Mouse (Mus musculus): ENCODE measurements around the gene Syce2. TPM values are rescaled to one million over a fixed set of nuclear protein-coding genes. Genes with fewer than 3 reads are reported as not detected.

Syce2 gene
- polyA plus RNA-seq, 1 experiment from 2014 or later = 72.1 TPM

DNA sequence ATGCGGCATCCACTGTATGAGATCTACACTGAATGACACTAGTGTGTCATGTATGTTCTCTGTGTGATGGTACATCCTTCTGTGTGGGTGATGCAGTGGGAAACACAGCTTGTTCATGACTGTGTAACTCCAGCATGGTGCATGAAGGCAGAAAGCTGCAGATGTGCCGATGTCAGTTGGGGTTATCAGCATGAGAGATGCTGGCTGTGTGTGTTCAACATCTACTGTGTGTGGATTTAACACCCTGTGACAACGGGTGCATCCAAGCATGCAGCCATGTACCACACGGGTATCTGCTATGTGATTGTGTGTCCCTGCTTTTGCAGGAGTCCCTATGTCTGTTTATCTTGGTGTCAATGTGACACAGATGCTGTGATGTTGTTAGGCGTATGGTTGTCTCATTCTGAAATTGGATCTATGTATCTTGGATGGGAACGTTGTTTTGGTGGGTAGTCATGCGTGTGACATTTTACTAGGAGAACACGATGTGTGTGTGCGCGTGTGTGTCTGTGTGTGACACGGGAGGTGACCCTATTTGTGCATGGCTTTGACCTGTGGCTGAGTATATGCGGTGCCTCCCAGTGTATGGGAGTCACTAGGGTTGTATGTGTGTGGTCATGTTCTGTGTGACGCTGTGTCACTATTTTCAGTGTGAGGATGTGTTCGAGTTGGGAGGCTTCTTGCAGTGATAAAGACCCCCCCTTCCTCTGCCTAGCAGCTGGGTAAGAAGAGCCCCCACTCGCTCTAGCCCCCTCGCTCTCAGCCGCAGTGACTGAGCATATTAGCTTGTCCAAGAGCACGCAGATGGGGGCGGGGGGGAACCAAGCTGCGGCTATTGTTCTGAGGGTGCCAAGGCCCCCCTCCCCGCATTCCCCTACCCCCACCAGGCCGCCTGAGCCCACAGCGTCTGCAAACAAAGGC lies 64.4 kb downstream of the Syce2 start:
- no peak for ATAC-seq (ENCODE audit: borderline replicate concordance, extremely low read depth, low FRiP score, low TSS enrichment)
- WGBS = 22% methylated on average over 23 of the region's 23 CpGs
- peaks cover 76% of the 10 kb centered on the region for H3K27me3 ChIP-seq

DNA sequence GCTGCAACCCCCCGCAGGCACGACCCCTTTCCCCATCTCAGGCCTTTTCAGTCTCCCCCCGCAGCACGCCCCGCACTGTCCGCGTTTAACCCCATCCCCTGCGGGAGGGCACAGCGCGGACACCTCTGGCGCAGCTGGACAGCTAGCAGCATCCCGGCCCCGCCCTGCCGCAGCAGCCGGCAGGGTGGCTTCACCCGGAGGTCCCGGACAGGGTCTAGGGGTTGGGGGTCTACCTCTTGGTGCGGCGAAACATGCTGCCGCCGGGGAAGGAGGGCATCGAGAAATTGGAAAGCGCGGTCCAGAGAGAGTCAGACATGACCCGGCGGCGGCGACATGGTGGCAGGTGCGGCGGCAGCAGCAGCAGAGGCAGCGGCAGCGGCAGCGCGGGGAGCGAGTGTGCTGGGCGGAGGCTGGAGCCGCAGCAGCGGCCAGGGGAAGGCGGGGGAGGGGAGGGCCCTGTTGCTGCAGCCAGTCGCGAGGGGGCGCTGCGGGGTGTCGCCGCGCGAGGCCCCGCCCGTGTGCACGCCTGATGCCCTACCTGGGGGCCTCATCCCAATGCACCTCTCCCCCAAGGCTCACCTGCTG lies 65.1 kb downstream of the Syce2 start, which contains the start of gene Mast1:
Mast1 (minus strand) TSS at position 398 of the 585 bp plus-strand sequence.
- Histone ChIP-seq H3K4me2 (peak within 1 kb of the TSS; percentile 64), H3K27ac (no peak within 1 kb of the TSS), H3K4me3 (peak within 1 kb of the TSS; percentile 32), H3K27me3 (peaks cover 75% of the 10 kb centered on the region), H3K4me1 (peaks cover 12% of the 10 kb centered on the region), H3K36me3 (no peaks in the 10 kb centered on the region), H3K9ac (no peak within 1 kb of the TSS), H3K9me3 (no peaks in the 10 kb centered on the region)
- no peak; the same call in 1 of the 2 replicates for ATAC-seq (ENCODE audit: borderline replicate concordance, extremely low read depth, low FRiP score, low TSS enrichment)
- under 1% methylated on average over 47 of the region's 50 CpGs for WGBS

More for the DNA sequence above, 64.4 kb downstream of the Syce2 start:
- Histone ChIP-seq H3K27ac (no peak overlapping the region), H3K4me1 (peaks cover 12% of the 10 kb centered on the region), H3K9me3 (no peaks in the 10 kb centered on the region), H3K9ac (no peak overlapping the region), H3K36me3 (no peaks in the 10 kb centered on the region), H3K4me2 (peak overlapping the region; percentile 64), H3K4me3 (peak overlapping the region; percentile 32)

Small RNA genes lying within 50 kb of the gene (microRNA-seq; reads per million reads assigned to microRNA genes)
- not detected for gene Gm24197
- gene Mir7069 = 3.2 reads per million, percentile 14 among the genes with 10 or more reads in this experiment

Other genes starting within 250 kb of the Syce2 start
- 91.2 and 92.0 TPM in 2 replicates for gene Ier2, start 209.3 kb upstream of the Syce2 start, polyA plus RNA-seq (2015; fragmentation: Nextera tagmentation; extraction: Ambion mirVana)
- gene Trmt1, start 185.8 kb upstream of the Syce2 start, polyA plus RNA-seq (2015; fragmentation: Nextera tagmentation; extraction: Ambion mirVana) = 57.5 and 58.4 TPM in 2 replicates
- 20.2 and 21.6 TPM in 2 replicates for gene Nacc1, start 184.2 kb upstream of the Syce2 start, polyA plus RNA-seq (2015; fragmentation: Nextera tagmentation; extraction: Ambion mirVana)
- 11.9 and 12.1 TPM in 2 replicates for gene Lyl1, start 170.7 kb upstream of the Syce2 start, polyA plus RNA-seq (2015; fragmentation: Nextera tagmentation; extraction: Ambion mirVana)
- 3.4 and 4.4 TPM in 2 replicates for gene G430095P16Rik, start 149.1 kb upstream of the Syce2 start, polyA plus RNA-seq (2015; fragmentation: Nextera tagmentation; extraction: Ambion mirVana)
- 39.2 and 42.7 TPM in 2 replicates for gene Nfix, start 71.8 kb upstream of the Syce2 start, polyA plus RNA-seq (2015; fragmentation: Nextera tagmentation; extraction: Ambion mirVana)
- gene Dand5, start 49.3 kb upstream of the Syce2 start, polyA plus RNA-seq (2015; fragmentation: Nextera tagmentation; extraction: Ambion mirVana) = 6.0 and 6.3 TPM in 2 replicates
- gene Gadd45gip1, start 40.6 kb upstream of the Syce2 start, polyA plus RNA-seq (2015; fragmentation: Nextera tagmentation; extraction: Ambion mirVana) = 43.4 and 47.0 TPM in 2 replicates
- 112 and 127 TPM in 2 replicates for gene Rad23a, start 31.4 kb upstream of the Syce2 start, polyA plus RNA-seq (2015; fragmentation: Nextera tagmentation; extraction: Ambion mirVana)
- gene Calr, start 25.2 kb upstream of the Syce2 start, polyA plus RNA-seq (2015; fragmentation: Nextera tagmentation; extraction: Ambion mirVana) = 1,037 and 1,080 TPM in 2 replicates
- gene Farsa, start 15.1 kb upstream of the Syce2 start, polyA plus RNA-seq (2015; fragmentation: Nextera tagmentation; extraction: Ambion mirVana) = 96.9 and 98.9 TPM in 2 replicates
- 34.9 and 35.7 TPM in 2 replicates for gene Gcdh, start 21.8 kb downstream of the Syce2 start, polyA plus RNA-seq (2015; fragmentation: Nextera tagmentation; extraction: Ambion mirVana)
- 1.6 and 3.1 TPM in 2 replicates for gene Klf1, start 29.8 kb downstream of the Syce2 start, polyA plus RNA-seq (2015; fragmentation: Nextera tagmentation; extraction: Ambion mirVana)
- gene Dnase2a, start 36.4 kb downstream of the Syce2 start, polyA plus RNA-seq (2015; fragmentation: Nextera tagmentation; extraction: Ambion mirVana) = 14.8 and 15.4 TPM in 2 replicates
- gene Mast1, start 65.2 kb downstream of the Syce2 start, polyA plus RNA-seq (2015; fragmentation: Nextera tagmentation; extraction: Ambion mirVana) = 0.49 TPM in 2 replicates
- gene Rtbdn, start 74.9 kb downstream of the Syce2 start, polyA plus RNA-seq (2015; fragmentation: Nextera tagmentation; extraction: Ambion mirVana) = 0.12 and 0.13 TPM in 2 replicates
- not detected in 2 replicates for gene Gm49661, start 97.3 kb downstream of the Syce2 start, polyA plus RNA-seq (2015; fragmentation: Nextera tagmentation; extraction: Ambion mirVana)
- 727 and 733 TPM in 2 replicates for gene Prdx2, start 97.5 kb downstream of the Syce2 start, polyA plus RNA-seq (2015; fragmentation: Nextera tagmentation; extraction: Ambion mirVana)
- 114 and 120 TPM in 2 replicates for gene Rnaseh2a, start 97.7 kb downstream of the Syce2 start, polyA plus RNA-seq (2015; fragmentation: Nextera tagmentation; extraction: Ambion mirVana)
- 17.4 and 20.5 TPM in 2 replicates for gene Junb, start 106.6 kb downstream of the Syce2 start, polyA plus RNA-seq (2015; fragmentation: Nextera tagmentation; extraction: Ambion mirVana)
- 23.2 and 23.9 TPM in 2 replicates for gene Hook2, start 118.5 kb downstream of the Syce2 start, polyA plus RNA-seq (2015; fragmentation: Nextera tagmentation; extraction: Ambion mirVana)
- gene Best2, start 142.4 kb downstream of the Syce2 start, polyA plus RNA-seq (2015; fragmentation: Nextera tagmentation; extraction: Ambion mirVana) = not detected in 2 replicates
- 124 and 128 TPM in 2 replicates for gene Asna1, start 153.2 kb downstream of the Syce2 start, polyA plus RNA-seq (2015; fragmentation: Nextera tagmentation; extraction: Ambion mirVana)
- 107 and 118 TPM in 2 replicates for gene Trir, start 154.7 kb downstream of the Syce2 start, polyA plus RNA-seq (2015; fragmentation: Nextera tagmentation; extraction: Ambion mirVana)
- gene Tnpo2, start 164.8 kb downstream of the Syce2 start, polyA plus RNA-seq (2015; fragmentation: Nextera tagmentation; extraction: Ambion mirVana) = 29.1 and 32.3 TPM in 2 replicates
- 27.9 and 28.4 TPM in 2 replicates for gene Fbxw9, start 187.9 kb downstream of the Syce2 start, polyA plus RNA-seq (2015; fragmentation: Nextera tagmentation; extraction: Ambion mirVana)
- gene Gm5741, start 195.9 kb downstream of the Syce2 start, polyA plus RNA-seq (2015; fragmentation: Nextera tagmentation; extraction: Ambion mirVana) = not detected in 2 replicates
- gene Dhps, start 199.6 kb downstream of the Syce2 start, polyA plus RNA-seq (2015; fragmentation: Nextera tagmentation; extraction: Ambion mirVana) = 54.4 and 56.8 TPM in 2 replicates
- gene Wdr83os, start 208.6 kb downstream of the Syce2 start, polyA plus RNA-seq (2015; fragmentation: Nextera tagmentation; extraction: Ambion mirVana) = 140 and 145 TPM in 2 replicates
- gene Wdr83, start 209.2 kb downstream of the Syce2 start, polyA plus RNA-seq (2015; fragmentation: Nextera tagmentation; extraction: Ambion mirVana) = 44.3 and 44.7 TPM in 2 replicates
- 35.9 and 40.1 TPM in 2 replicates for gene Man2b1, start 211.2 kb downstream of the Syce2 start, polyA plus RNA-seq (2015; fragmentation: Nextera tagmentation; extraction: Ambion mirVana)

Measured in lung, embryonic 15.5 days (tissue).